Mouse (Mus musculus): Measurements from ENCODE around the gene Pzp. TPM values are rescaled to one million over a fixed set of nuclear protein-coding genes. Genes with fewer than 3 reads are reported as not detected.

Gene Pzp
- not detected in 2 replicates for polyA plus RNA-seq (2021; fragmentation: Nextera tagmentation)
- long read RNA-seq, experiment 1 = 0 reads
- long read RNA-seq, experiment 2, partial matches to known transcripts = 0 of 2 reads
- long read RNA-seq, experiment 2, other reads (novel, unspliced or antisense) = 2 of 2 reads

GRCm38 (mm10) chr6:128526601-128527000, at the start of gene Pzp:
Gene Pzp (minus strand): TSS chr6:128526720.

GRCm38 (mm10) chr6:128438317-128438870, 88.1 kb downstream of the Pzp start, which contains the start of gene Fkbp4:
Gene Fkbp4 (minus strand): TSS chr6:128438677.

Other genes with a start within 250 kb of the Pzp start
- gene Tead4, start 225.9 kb downstream of the Pzp start, polyA plus RNA-seq (2021; fragmentation: Nextera tagmentation) = 0.21 TPM in 1 of 2 replicates, not detected in the other
- 2.7 and 4.2 TPM in 2 replicates for gene Tulp3, start 170.9 kb downstream of the Pzp start, polyA plus RNA-seq (2021; fragmentation: Nextera tagmentation)
- 18.3 and 18.4 TPM in 2 replicates for gene Rhno1, start 163.8 kb downstream of the Pzp start, polyA plus RNA-seq (2021; fragmentation: Nextera tagmentation)
- 0.12 and 0.26 TPM in 2 replicates for gene Foxm1, start 163.8 kb downstream of the Pzp start, polyA plus RNA-seq (2021; fragmentation: Nextera tagmentation)
- gene Tex52, start 151.3 kb downstream of the Pzp start, polyA plus RNA-seq (2021; fragmentation: Nextera tagmentation) = 1.7 and 2.0 TPM in 2 replicates
- not detected in 2 replicates for gene Gm44596, start 151.2 kb downstream of the Pzp start, polyA plus RNA-seq (2021; fragmentation: Nextera tagmentation)
- gene Nrip2, start 127.4 kb downstream of the Pzp start, polyA plus RNA-seq (2021; fragmentation: Nextera tagmentation) = 9.1 and 11.4 TPM in 2 replicates
- gene Itfg2, start 101.8 kb downstream of the Pzp start, polyA plus RNA-seq (2021; fragmentation: Nextera tagmentation) = 15.1 and 21.6 TPM in 2 replicates
- gene Fkbp4, start 88.0 kb downstream of the Pzp start, polyA plus RNA-seq (2021; fragmentation: Nextera tagmentation) = 98.4 and 108 TPM in 2 replicates
- gene A2ml1, start 54.9 kb upstream of the Pzp start, polyA plus RNA-seq (2021; fragmentation: Nextera tagmentation) = 44.4 and 48.9 TPM in 2 replicates
- not detected in 2 replicates for gene Klrb1a, start 96.8 kb upstream of the Pzp start, polyA plus RNA-seq (2021; fragmentation: Nextera tagmentation)
- not detected in 2 replicates for gene Clec2h, start 135.7 kb upstream of the Pzp start, polyA plus RNA-seq (2021; fragmentation: Nextera tagmentation)
- gene Klrb1, start 196.3 kb upstream of the Pzp start, polyA plus RNA-seq (2021; fragmentation: Nextera tagmentation) = not detected in 2 replicates